Mouse (Mus musculus): ENCODE results near the gene Adat3.

- TF ChIP-seq CTCF (IDR thresholded peaks at IDR 0.05; ENCODE audit: insufficient read depth, low read length) = no peak
- TF ChIP-seq POLR2A (IDR thresholded peaks at IDR 0.05; ENCODE audit: borderline replicate concordance, extremely low read depth, low read depth, low read length) = peak; percentile 93; the same call in 1 of the 2 replicates
Measured at GRCm38 (mm10) chr10:80577195-80578130, 25.2 kb upstream of the Adat3 start, which contains the start of gene Klf16.

Measured in lung, adult 2 months (tissue).